Mouse (Mus musculus): ENCODE results near the gene Dip2b. TPM values are rescaled to one million over a fixed set of nuclear protein-coding genes. Genes with fewer than 3 reads are reported as not detected.

The Dip2b gene
- total RNA-seq, 2 experiments from 2014 or later = 2.6 to 7.7 TPM

DNA sequence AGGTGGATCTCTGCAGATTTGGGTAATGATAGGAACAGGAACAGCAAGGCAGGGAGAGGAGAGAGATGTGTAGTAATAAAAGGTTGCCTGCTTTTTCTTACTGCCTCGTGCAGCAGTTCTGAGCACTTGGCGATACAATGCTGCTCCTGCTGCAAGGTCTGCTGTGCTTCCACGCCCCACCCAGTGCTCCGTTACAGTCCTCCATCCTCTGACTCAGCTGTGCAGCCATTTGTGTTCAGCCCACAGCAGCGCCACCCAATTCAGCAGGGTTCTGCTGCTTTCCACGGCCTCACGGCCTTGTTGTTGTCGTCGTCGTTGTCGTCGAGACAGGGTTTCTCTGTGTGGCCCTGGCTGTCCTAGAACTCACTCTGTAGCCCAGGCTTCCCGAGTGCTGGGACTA is 77.9 kb downstream of the Dip2b start:
- no peak for ATAC-seq (replicated peaks; ENCODE audit: low FRiP score, poor library complexity, severe bottlenecking)

DNA sequence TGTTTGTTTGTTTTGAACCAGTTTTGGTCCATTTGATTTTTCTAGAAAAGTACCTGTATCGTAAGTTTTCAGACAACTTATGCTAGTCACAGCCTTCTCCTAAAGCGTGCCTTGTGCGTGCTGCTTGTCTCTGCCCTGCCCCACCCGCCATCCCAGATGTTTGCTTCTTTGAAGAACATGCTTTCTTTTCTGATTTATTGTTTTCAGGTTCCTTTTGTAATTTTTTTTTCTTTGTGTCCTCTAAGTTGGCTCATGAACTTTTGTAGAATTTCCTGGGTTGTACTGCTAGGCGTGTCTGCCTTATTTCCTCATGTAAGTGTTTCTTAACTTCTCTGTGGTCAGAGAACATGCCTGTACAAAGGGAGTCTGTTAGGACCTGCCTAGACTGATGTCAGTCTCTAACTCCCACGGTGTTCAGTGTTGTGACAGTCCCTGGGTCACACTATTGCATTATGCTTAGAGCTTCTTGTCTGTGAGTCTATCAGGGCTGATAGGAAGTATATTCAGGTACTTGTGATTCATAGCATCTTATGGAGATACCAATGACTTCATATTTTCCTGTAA is 80.8 kb downstream of the Dip2b start:
- no peak for ATAC-seq (replicated peaks; ENCODE audit: low FRiP score, poor library complexity, severe bottlenecking)

DNA sequence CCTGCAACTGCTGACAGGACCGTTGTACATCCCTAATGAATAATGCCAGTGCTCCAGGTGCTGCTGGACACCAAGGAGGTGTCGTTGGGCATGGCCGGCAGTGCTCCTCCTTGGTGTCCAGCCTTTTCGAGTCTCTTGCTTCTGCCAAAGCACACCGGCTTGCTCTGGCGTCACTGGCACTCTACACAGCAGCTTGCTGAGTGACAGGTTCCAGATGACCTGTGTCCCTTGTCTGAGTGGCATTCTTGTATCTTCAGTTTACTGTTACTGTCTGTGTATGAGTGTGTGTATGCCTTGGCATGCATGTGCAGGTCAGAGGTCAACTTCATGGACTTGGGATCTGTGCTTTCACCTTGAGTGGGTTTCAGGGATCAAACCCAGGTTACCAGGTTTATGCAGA is 83.0 kb downstream of the Dip2b start:
- ATAC-seq (replicated peaks; ENCODE audit: low FRiP score, poor library complexity, severe bottlenecking) = no peak

DNA sequence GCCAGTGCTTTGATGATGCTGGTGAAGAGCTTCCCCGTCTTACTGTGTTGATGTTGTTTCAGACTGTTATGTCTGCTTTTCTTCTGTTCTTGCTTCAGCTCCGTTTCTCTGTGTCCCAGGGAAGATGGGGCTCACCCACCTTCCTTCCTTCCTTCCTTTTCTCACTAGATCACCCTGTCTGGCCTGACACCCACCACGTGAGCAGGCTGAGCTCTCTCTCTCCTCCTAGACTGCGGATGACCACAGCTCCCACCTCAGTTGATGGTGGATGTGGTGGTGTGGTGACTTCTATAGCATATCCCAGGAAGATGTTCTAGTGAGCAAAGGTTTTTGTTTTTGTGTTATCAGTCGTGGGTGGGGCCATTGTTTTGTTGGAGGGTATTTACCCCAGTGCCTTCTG is 85.4 kb downstream of the Dip2b start:
- no peak for ATAC-seq (replicated peaks; ENCODE audit: low FRiP score, poor library complexity, severe bottlenecking)

DNA sequence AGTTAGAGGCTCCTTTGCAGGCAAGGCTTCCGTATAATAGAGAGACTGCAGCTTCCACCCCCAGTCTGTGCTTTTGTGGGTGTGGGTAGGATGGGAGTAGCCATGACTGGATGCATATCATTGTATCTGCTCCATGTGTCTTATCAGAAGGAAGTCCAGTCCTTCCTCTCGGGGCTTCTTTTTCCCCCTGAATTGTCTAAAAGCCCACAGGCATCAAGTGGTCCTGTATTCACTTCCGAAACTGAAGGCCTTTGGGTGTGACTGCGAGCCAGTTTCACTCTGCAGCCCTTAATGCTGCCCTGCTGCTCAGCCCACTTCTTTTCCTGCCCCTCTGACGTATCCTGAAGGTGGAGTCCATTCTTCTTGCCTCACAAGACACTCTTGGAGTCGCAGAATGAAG is 86.8 kb downstream of the Dip2b start:
- no peak for ATAC-seq (replicated peaks; ENCODE audit: low FRiP score, poor library complexity, severe bottlenecking)

DNA sequence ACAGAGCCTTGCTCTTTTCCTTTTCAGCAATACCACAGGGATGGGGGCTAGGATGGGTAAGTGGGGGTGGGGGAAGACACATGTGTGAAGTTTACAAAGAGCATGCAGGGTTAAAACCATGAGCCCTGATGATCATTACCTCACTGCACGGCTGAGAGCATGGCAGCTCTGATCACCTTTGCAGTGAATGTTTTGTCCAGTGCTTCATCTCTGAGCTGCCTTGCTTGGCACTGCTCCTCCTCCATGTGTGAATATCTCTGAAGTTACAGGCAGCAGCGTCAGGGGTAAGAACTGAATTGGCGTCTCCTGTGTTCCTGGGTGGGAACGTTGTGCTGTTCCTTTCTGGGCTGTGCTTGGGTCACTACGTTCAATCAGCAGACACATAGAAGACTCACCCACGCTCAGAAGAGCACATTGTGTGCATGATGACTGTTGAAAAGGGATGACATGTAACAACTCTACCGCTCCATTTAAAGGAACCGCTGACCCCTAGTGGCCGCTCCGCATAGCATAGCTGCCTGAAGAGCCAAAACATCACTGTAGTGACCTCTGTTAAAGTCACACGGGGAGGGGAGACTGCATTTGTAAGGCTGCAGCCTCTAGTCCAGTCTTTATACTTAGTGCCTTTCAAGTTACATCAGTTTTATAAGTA is 88.1 kb downstream of the Dip2b start:
- ATAC-seq (replicated peaks; ENCODE audit: low FRiP score, poor library complexity, severe bottlenecking) = peak; percentile 56

DNA sequence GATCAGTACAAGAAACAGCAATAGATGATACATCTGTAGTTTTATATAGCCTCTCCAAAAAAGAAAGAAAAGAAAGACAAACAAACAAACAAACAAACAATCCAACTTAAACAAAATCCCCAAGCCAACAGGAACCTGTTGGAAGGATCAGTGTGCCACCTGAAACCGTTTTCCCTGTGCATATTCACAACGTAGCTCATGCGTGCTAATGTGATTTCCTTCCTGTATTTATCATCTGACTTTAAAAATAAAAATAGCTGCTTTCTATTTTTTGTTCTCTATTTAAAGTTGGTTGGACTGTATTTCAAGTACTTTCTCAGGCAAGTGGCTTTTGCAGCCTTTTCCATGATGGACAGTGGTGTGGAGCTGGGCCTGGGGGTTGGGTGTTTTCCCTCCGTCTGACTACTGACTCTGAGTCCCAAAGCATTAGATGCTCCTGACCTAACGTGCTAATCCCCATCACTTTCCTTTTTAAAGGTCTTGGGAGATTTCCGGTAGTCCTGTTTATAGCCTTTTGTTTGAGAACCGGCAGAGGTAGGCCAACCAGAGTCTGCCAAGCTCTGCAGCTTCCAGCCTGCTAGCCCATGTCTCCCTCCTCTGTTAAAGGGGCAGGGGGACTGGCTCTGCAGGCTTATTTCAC is 90.8 kb downstream of the Dip2b start:
- ATAC-seq (replicated peaks; ENCODE audit: low FRiP score, poor library complexity, severe bottlenecking) = no peak

DNA sequence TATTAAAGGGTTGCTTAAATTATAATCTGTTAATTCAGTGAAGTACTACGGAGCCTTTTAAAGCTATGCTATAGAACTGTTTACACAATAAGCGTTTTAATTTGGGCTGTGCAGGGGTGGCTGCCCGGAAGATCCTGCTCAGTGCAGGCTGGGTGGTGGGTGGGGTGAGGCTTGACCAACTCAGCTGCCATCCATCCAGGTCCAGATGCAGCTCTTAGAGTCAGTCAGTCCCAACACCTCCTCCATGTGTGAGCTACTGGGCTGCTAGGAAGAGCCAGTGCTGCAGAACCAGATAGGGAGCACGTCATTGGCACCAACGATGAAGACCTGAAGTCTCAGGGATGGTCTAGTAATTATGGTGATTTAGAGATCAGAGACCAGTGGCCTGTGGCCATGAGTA is 101.2 kb downstream of the Dip2b start:
- ATAC-seq (replicated peaks; ENCODE audit: low FRiP score, poor library complexity, severe bottlenecking) = no peak

DNA sequence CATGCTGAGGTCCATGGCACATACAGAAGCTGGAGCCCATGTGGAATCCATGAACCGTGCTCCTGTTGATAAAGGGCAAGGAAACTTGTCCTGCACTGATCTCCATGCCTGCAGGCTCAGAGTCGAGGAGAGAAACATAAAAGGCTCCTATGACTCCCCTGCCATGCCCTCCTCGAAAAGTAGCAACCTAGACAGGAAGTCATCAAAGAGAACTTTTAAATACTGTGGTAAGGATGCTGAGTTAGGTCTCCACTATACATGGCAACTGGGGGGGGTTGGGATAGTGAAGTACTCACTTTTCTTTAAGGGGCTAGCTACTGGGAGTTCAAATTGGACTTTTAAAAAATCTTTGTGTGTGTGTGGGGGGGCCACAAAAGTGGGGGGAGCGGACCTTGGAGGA is 102.0 kb downstream of the Dip2b start:
- ATAC-seq (replicated peaks; ENCODE audit: low FRiP score, poor library complexity, severe bottlenecking) = no peak

DNA sequence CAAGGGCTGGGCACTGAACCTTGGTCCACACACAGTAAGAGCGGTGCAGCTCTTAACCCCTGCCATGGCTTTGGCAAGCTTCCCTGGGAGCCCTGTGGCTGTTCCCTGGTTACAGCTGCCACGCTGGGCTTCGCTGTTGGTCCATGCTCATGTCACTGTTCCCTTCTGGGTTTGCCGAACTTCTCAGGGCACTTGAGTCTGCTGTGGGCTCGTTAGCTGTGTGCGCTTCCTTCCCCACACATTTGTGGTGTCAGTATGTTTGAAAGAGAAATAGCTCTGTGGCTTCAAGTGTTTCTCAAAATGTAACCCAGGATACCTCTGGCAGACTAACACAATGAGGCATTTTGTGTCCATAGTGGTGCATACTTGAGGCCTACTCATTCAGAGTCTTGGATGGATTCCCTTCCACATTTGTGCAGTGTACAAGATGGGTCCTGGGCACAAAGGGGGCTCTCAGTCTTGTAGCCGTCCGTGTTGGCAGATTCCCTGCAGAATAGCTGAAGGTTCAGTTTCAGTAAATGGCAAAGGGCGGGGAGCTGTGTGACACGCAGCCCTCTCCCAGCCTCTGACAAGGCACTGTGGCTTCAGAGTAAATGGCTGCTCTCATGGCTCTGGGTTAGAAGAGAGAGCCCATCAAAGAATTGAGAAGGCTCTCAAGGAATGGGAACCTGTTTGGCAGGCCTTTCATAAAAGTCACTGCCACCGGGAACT is 104.8 kb downstream of the Dip2b start:
- no peak for ATAC-seq (replicated peaks; ENCODE audit: low FRiP score, poor library complexity, severe bottlenecking)

DNA sequence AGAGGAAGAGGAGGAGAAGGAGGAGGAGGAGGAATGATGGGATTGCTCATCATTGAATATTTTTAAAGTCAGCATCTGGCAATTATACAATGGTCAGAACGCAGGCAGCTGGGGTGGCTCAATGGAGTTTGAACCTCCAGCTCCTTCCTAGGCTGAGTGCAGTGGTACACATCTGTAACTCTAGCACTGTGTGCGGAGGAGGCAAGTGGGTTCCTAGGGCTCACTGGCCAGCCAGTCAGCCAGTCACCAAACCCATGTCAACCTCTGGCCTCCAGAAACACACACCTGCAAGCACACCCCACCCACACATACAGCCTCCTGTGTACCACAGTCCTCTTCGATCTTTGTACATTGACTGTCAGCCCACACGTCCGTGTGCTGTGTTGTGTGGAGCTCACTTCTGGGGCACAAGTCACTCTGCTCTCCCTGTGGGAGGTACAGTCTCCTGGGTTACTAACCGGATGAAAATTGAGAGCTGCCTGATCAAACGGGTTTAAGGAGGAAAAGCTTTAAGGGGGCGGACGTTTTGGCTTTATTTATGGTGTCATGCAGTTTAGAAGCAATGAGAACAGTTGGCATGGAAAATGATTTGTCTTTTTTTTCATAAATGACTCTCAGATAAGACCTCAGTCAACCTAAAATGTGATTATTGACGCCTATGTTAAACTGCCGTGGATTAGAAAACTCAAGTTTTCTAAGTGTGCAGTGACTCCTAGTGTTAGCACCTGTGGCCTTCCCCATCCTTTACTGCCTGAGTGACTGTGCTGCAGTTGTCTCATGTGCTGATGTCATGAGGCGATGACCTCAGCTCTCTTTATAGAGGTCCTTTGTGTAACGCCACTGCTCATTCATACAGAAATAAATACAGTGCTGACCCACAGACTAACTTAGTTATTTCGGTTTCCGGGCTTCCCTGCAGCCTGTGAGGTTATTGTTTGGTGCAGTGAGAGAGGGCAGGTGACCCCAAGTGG is 106.7 kb downstream of the Dip2b start:
- ATAC-seq (replicated peaks; ENCODE audit: low FRiP score, poor library complexity, severe bottlenecking) = no peak

DNA sequence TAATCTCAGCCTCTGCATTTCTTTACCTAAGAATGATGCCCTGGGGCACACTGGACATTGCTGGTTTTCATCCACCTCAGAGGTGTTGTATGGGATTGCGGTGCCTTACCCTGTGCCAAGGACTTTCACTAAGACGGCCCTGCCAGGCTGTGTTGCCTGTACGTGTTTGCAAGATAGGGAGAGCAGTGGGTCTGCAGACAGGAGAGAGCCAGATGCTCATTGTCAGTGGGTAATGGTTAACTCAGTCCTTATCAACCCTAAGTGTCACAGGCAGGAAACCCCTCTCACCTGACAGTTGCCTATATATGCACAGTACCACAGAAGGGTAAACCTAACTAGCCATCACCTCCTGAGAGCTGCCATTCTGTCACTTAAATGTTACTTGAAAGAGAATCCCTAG is 107.5 kb downstream of the Dip2b start:
- no peak for ATAC-seq (replicated peaks; ENCODE audit: low FRiP score, poor library complexity, severe bottlenecking)

DNA sequence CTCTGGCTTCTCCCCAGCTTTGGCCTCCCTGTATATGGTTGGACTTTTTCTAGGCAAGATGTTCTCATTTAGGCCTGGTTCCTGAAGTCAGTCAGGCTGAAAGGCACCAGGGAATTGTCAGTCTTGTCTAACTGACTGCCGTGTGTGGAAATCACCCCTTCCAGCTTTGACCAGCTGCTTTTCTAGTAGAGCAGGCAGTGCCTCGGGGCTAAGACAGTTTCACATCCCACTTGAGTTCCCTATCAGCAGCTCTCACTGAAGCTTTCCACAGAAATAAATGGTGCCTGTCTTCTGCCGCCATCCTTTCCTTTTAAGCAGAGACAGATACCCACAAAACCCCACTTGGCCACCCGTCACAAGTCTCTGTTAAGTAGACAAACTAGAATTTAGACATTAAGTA is 112.1 kb downstream of the Dip2b start:
- ATAC-seq (replicated peaks; ENCODE audit: low FRiP score, poor library complexity, severe bottlenecking) = no peak

DNA sequence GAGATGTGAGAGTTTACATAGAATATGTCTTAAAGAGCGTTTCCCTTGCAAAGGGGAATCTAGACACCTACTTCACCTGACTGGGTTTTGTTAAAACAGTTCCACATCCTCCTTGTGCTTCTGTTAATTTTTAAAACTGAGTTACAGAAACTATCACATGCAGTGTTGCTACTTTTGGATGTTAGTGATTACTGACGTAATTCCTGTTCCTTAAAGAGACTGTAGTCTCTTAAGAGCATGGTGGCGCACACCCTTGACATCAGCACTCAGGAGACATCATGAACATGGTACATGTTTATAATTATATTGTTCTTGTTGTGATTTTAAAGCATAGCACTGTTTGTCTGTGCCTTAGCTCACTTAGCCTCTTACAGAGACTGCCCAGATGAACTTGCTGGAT is 113.9 kb downstream of the Dip2b start:
- no peak for ATAC-seq (replicated peaks; ENCODE audit: low FRiP score, poor library complexity, severe bottlenecking)

DNA sequence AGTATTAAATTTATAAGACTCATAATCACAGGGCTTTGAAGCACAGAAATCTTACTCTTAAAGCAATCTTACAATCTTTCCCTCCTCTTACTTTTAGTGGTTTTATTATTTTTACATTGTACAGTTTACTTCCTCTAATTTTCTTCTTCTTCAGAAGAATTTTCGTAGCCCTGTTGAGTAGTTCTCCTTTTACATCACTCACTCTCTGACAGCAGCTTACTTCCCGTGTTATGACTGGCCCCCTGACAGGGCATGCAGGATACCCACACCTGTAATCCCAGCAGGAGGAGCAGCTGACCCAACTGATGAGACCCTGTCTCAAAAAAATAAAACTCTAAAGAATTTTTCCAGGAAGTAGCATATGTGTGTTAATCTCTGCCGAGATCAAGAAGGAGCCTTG is 114.6 kb downstream of the Dip2b start:
- ATAC-seq (replicated peaks; ENCODE audit: low FRiP score, poor library complexity, severe bottlenecking) = no peak

DNA sequence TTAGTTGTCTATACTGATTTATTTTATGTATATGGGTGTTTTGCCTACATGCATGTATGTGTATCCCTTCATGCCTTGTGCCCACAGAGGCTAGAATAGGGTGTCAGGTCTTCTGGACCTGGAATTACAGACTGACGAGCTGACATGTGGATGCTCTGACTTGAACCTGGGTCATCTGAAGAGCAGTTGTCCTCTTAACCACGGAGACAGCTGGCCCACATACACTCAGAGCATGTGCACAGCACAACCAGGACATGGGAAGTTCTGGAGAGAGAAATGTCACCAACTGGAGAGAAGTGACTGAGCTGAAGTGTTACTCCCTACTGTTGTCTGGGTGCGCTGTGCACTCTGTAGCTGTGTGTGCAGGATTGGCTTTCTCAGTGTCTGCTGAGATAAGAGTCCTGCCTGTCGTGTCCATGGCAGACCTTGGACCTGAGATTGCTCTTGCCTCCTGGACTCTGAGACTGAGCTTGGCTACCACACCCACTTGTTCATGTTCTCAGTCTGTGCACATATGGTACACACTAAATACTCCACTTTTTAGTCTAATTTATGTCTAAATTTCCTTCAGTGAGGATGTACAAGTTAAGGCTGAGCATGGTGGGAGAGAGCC is 117.7 kb downstream of the Dip2b start:
- ATAC-seq (replicated peaks; ENCODE audit: low FRiP score, poor library complexity, severe bottlenecking) = no peak

DNA sequence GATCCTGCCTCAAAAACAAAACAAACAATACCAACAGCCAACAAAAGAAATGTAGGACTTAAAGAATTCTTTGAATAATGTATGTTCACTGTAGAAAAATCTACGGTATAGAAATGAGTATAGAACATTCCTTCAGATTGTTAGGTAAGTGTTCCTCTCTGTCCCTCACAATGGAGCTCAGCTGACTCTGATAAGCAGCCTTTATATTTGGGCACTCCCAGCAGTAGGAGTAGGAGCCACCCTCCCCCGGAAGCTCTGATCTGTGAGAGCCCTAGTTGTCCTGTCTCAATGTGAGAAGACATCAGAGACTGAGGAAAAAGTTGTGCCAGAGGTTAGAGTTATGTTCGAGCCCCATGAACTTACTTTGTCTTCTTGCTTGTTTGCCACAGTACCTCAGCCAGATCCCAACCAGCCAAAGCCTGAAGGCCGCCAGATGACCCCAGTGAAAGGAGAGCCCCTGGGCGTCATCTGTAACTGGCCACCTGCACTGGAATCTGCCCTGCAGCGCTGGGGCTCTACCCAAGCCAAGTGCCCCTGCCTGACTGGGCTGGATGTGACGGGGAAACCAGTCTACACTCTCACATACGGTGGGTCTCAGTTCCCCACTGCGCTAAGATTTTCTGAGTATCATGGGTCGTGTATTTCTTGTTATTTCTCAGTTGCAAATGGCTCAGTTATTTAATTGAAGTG is 118.5 kb downstream of the Dip2b start:
- ATAC-seq (replicated peaks; ENCODE audit: low FRiP score, poor library complexity, severe bottlenecking) = no peak

DNA sequence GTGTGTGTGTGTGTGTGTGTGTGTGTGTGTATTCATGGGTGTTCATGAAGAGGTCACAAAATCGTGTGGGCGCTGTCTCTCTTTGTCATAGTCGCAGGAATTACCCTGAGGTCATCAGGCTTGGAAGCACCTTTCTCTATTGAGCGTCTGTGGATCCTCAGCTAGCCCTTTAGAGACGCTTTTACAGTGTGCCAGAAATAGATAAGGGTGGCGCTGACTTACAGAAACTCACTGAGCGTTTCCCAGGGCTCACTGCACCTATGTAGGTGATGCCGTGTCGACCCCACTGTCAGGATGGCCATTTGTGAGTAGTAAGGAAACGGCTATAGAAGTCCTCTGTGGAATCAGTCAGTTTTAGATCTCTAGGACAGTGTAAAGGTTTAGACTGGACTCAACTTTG is 120.5 kb downstream of the Dip2b start:
- no peak for ATAC-seq (replicated peaks; ENCODE audit: low FRiP score, poor library complexity, severe bottlenecking)

DNA sequence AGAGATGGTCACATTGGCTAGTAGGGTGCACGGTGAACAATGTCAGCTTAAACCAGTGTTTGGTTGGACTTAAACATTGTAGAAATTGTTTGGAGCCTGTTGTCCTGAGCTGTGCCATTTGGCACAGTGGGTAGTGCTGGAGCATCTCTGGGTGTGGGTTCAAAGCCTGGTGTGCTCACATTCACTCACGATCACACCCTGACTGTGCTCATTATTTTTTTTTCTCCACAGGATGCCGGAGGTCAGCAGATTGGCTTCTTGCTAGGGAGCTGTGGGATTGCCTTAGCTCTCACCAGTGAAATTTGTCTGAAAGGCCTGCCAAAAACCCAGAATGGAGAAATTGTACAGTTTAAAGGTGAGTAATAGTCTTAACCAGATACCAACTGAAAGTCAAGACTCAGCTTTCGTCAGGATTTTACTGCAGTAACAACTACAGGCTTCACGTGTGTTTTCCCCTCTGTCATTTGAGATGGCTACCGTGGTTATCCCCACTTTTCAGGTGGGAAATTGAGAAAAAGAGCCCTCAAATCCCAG is 123.3 kb downstream of the Dip2b start:
- ATAC-seq (replicated peaks; ENCODE audit: low FRiP score, poor library complexity, severe bottlenecking) = no peak

Measured in erythroblast, adult 5-6 weeks (primary cell).